Mouse (Mus musculus): Measurements from ENCODE around the gene Ssh2. TPM values are rescaled to one million over a fixed set of nuclear protein-coding genes. Genes with fewer than 3 reads are reported as not detected.
"Not testable (repeated sequence)": the region's sequence is repeated elsewhere in the genome, so short reads cannot be mapped to it uniquely, and the experiment has no call there.

Ssh2 gene
- polyA plus RNA-seq, 1 experiment from 2014 or later: 11.3 TPM

- Histone ChIP-seq H3K4me1 (ENCODE audit: control insufficient read depth, insufficient read depth, low read length) (no peaks in the 10 kb centered on the region), H3K27ac (replicated peaks; ENCODE audit: low read depth, low read length) (no peak overlapping the region), H3K36me3 (ENCODE audit: control insufficient read depth, insufficient read depth, low read length) (no peaks in the 10 kb centered on the region), H3K27me3 (replicated peaks; ENCODE audit: control insufficient read depth, insufficient read depth, low read length) (no peaks in the 10 kb centered on the region), H3K4me3 (ENCODE audit: low read depth, low read length) (no peak overlapping the region), H3K9me3 (ENCODE audit: control insufficient read depth, low read length) (no peaks in the 10 kb centered on the region), H3K4me2 (ENCODE audit: low read depth, low read length) (no peak overlapping the region), H3K9ac (ENCODE audit: low read depth, low read length) (no peak overlapping the region)
- WGBS: 77% methylated on average over 3 of the region's 3 CpGs
- DNase-seq (ENCODE audit: low spot score) (no peak), ATAC-seq (ENCODE audit: low read depth) (no peak)
These were observed 165.1 kb downstream of the Ssh2 start for GRCm38 (mm10) chr11:77381174-77381573.

GRCm38 (mm10) chr11:77384151-77384550, 168.1 kb downstream of the Ssh2 start:
- Histone ChIP-seq H3K9ac (ENCODE audit: low read depth, low read length) (no peak overlapping the region), H3K4me1 (ENCODE audit: control insufficient read depth, insufficient read depth, low read length) (no peaks in the 10 kb centered on the region), H3K4me3 (ENCODE audit: low read depth, low read length) (no peak overlapping the region), H3K4me2 (ENCODE audit: low read depth, low read length) (no peak overlapping the region), H3K27me3 (replicated peaks; ENCODE audit: control insufficient read depth, insufficient read depth, low read length) (no peaks in the 10 kb centered on the region), H3K36me3 (ENCODE audit: control insufficient read depth, insufficient read depth, low read length) (no peaks in the 10 kb centered on the region), H3K27ac (replicated peaks; ENCODE audit: low read depth, low read length) (no peak overlapping the region), H3K9me3 (ENCODE audit: control insufficient read depth, low read length) (no peaks in the 10 kb centered on the region)
- DNase-seq (ENCODE audit: low spot score) (no peak), ATAC-seq (ENCODE audit: low read depth) (no peak)
- WGBS: 68% methylated on average over 3 of the region's 3 CpGs

- Histone ChIP-seq H3K4me1 (ENCODE audit: control insufficient read depth, insufficient read depth, low read length) (no peaks in the 10 kb centered on the region), H3K9ac (ENCODE audit: low read depth, low read length) (no peak overlapping the region), H3K36me3 (ENCODE audit: control insufficient read depth, insufficient read depth, low read length) (no peaks in the 10 kb centered on the region), H3K4me2 (ENCODE audit: low read depth, low read length) (no peak overlapping the region), H3K27me3 (replicated peaks; ENCODE audit: control insufficient read depth, insufficient read depth, low read length) (no peaks in the 10 kb centered on the region), H3K9me3 (ENCODE audit: control insufficient read depth, low read length) (no peaks in the 10 kb centered on the region), H3K27ac (replicated peaks; ENCODE audit: low read depth, low read length) (no peak overlapping the region), H3K4me3 (ENCODE audit: low read depth, low read length) (no peak overlapping the region)
- ATAC-seq (ENCODE audit: low read depth) (peak; percentile 65; the same call in 1 of the 2 replicates), DNase-seq (ENCODE audit: low spot score) (peak; percentile 66)
- WGBS: 30% methylated on average over 3 of the region's 3 CpGs
These were observed 169.9 kb downstream of the Ssh2 start for GRCm38 (mm10) chr11:77385706-77386690.

- not testable (repeated sequence) for H3K4me2 ChIP-seq (ENCODE audit: low read depth, low read length); H3K9me3 ChIP-seq (ENCODE audit: control insufficient read depth, low read length); H3K4me3 ChIP-seq (ENCODE audit: low read depth, low read length); H3K27me3 ChIP-seq (replicated peaks; ENCODE audit: control insufficient read depth, insufficient read depth, low read length); H3K36me3 ChIP-seq (ENCODE audit: control insufficient read depth, insufficient read depth, low read length); H3K4me1 ChIP-seq (ENCODE audit: control insufficient read depth, insufficient read depth, low read length); ATAC-seq (ENCODE audit: low read depth); DNase-seq (ENCODE audit: low spot score); H3K9ac ChIP-seq (ENCODE audit: low read depth, low read length); H3K27ac ChIP-seq (replicated peaks; ENCODE audit: low read depth, low read length)
- 83% methylated on average over 3 of the region's 3 CpGs for WGBS
These were observed 172.1 kb downstream of the Ssh2 start for GRCm38 (mm10) chr11:77388197-77388596.

- no peak for ATAC-seq (ENCODE audit: low read depth)
- DNase-seq (ENCODE audit: low spot score): no peak
- no peaks in the 10 kb centered on the region for H3K9me3 ChIP-seq (ENCODE audit: control insufficient read depth, low read length)
- H3K36me3 ChIP-seq (ENCODE audit: control insufficient read depth, insufficient read depth, low read length): peaks cover 14% of the 10 kb centered on the region; the same call in 1 of the 2 replicates
- no peak overlapping the region for H3K4me3 ChIP-seq (ENCODE audit: low read depth, low read length)
- H3K27ac ChIP-seq (replicated peaks; ENCODE audit: low read depth, low read length): no peak overlapping the region
- H3K9ac ChIP-seq (ENCODE audit: low read depth, low read length): no peak overlapping the region
- 87% methylated on average over 2 of the region's 2 CpGs for WGBS
- H3K4me1 ChIP-seq (ENCODE audit: control insufficient read depth, insufficient read depth, low read length): no peaks in the 10 kb centered on the region
- H3K4me2 ChIP-seq (ENCODE audit: low read depth, low read length): no peak overlapping the region
- no peaks in the 10 kb centered on the region for H3K27me3 ChIP-seq (replicated peaks; ENCODE audit: control insufficient read depth, insufficient read depth, low read length)
These were observed 179.5 kb downstream of the Ssh2 start for GRCm38 (mm10) chr11:77395539-77395938.

GRCm38 (mm10) chr11:77402508-77402907, 186.4 kb downstream of the Ssh2 start:
- Histone ChIP-seq H3K9ac (ENCODE audit: low read depth, low read length) (no peak overlapping the region), H3K4me2 (ENCODE audit: low read depth, low read length) (no peak overlapping the region), H3K36me3 (ENCODE audit: control insufficient read depth, insufficient read depth, low read length) (0 out of 2 replicates have a peak, but pooled peaks cover 9% of the 10 kb centered on the region), H3K4me1 (ENCODE audit: control insufficient read depth, insufficient read depth, low read length) (no peaks in the 10 kb centered on the region), H3K9me3 (ENCODE audit: control insufficient read depth, low read length) (no peaks in the 10 kb centered on the region), H3K4me3 (ENCODE audit: low read depth, low read length) (no peak overlapping the region), H3K27me3 (replicated peaks; ENCODE audit: control insufficient read depth, insufficient read depth, low read length) (no peaks in the 10 kb centered on the region), H3K27ac (replicated peaks; ENCODE audit: low read depth, low read length) (no peak overlapping the region)
- DNase-seq (ENCODE audit: low spot score) (peak; percentile 54), ATAC-seq (ENCODE audit: low read depth) (no peak)
- WGBS: 64% methylated on average over 2 of the region's 2 CpGs

- no peaks in the 10 kb centered on the region for H3K27me3 ChIP-seq (replicated peaks; ENCODE audit: control insufficient read depth, insufficient read depth, low read length)
- H3K9ac ChIP-seq (ENCODE audit: low read depth, low read length): no peak overlapping the region
- H3K4me1 ChIP-seq (ENCODE audit: control insufficient read depth, insufficient read depth, low read length): no peaks in the 10 kb centered on the region
- ATAC-seq (ENCODE audit: low read depth) (no peak), DNase-seq (ENCODE audit: low spot score) (no peak)
- H3K9me3 ChIP-seq (ENCODE audit: control insufficient read depth, low read length): no peaks in the 10 kb centered on the region
- H3K36me3 ChIP-seq (ENCODE audit: control insufficient read depth, insufficient read depth, low read length): 0 out of 2 replicates have a peak, but pooled peaks cover 5% of the 10 kb centered on the region
- H3K27ac ChIP-seq (replicated peaks; ENCODE audit: low read depth, low read length): no peak overlapping the region
- no peak overlapping the region for H3K4me3 ChIP-seq (ENCODE audit: low read depth, low read length)
- WGBS: 78% methylated on average over 2 of the region's 2 CpGs
- H3K4me2 ChIP-seq (ENCODE audit: low read depth, low read length): no peak overlapping the region
These were observed 190.2 kb downstream of the Ssh2 start for GRCm38 (mm10) chr11:77406329-77406728.

GRCm38 (mm10) chr11:77409879-77410278, 193.8 kb downstream of the Ssh2 start:
- 73% methylated on average over 6 of the region's 6 CpGs for WGBS
- Histone ChIP-seq H3K36me3 (ENCODE audit: control insufficient read depth, insufficient read depth, low read length) (0 out of 2 replicates have a peak, but pooled peaks cover 5% of the 10 kb centered on the region), H3K4me3 (ENCODE audit: low read depth, low read length) (no peak overlapping the region), H3K4me2 (ENCODE audit: low read depth, low read length) (no peak overlapping the region), H3K27ac (replicated peaks; ENCODE audit: low read depth, low read length) (0 out of 2 replicates have a peak overlapping the region, but pooled peaks have one; percentile 21), H3K4me1 (ENCODE audit: control insufficient read depth, insufficient read depth, low read length) (no peaks in the 10 kb centered on the region), H3K9me3 (ENCODE audit: control insufficient read depth, low read length) (no peaks in the 10 kb centered on the region), H3K9ac (ENCODE audit: low read depth, low read length) (no peak overlapping the region), H3K27me3 (replicated peaks; ENCODE audit: control insufficient read depth, insufficient read depth, low read length) (no peaks in the 10 kb centered on the region)
- DNase-seq (ENCODE audit: low spot score) (peak; percentile 86), ATAC-seq (ENCODE audit: low read depth) (no peak)
